Mouse (Mus musculus) erythroblast, embryonic 14.5 days (primary cell): ENCODE results near the gene Hoxb1. TPM values are rescaled to one million over a fixed set of nuclear protein-coding genes. Genes with fewer than 3 reads are reported as not detected.

ENCODE experiments used
- H3K27me3 ChIP-seq: 2 replicates; pipeline ENCODE4 v1.6.1; 2012; ENCODE audit warnings: inconsistent platforms; ENCODE audit not compliant: control insufficient read depth
- H3K36me3 ChIP-seq: 2 replicates; pipeline ENCODE4 v1.6.1; 2012; ENCODE audit warnings: mild to moderate bottlenecking, inconsistent platforms; ENCODE audit not compliant: control insufficient read depth
- H3K4me1 ChIP-seq: 2 replicates; pipeline ENCODE4 v1.6.1; 2012; ENCODE audit warnings: inconsistent platforms; ENCODE audit not compliant: control insufficient read depth
- H3K4me3 ChIP-seq: replicated peaks from 2 replicates; pipeline ENCODE3; 2012; ENCODE audit warnings: moderate library complexity, mild to moderate bottlenecking, inconsistent platforms
- H3K9me3 ChIP-seq: 2 replicates; pipeline ENCODE4 v1.6.1; 2012; ENCODE audit warnings: low read length, inconsistent platforms, mixed read lengths; ENCODE audit not compliant: control insufficient read depth
- GATA1 ChIP-seq: IDR thresholded peaks from 2 replicates; pipeline ENCODE4 v1.6.1; 2012; ENCODE audit warnings: low read length, inconsistent platforms, mixed read lengths
- TAL1 ChIP-seq: IDR thresholded peaks from 3 replicates; pipeline ENCODE4 v1.6.1; 2012; ENCODE audit warnings: low read length, inconsistent platforms, mixed read lengths
- polyA plus RNA-seq: library from polyadenylated mRNA; stranded (reverse); fragments of >175 nt; gene quantifications from 2 replicates; pipeline ENCODE4 v1.2.3, GENCODE M21; 2012

Hoxb1 gene
- polyA plus RNA-seq, 1 experiment: not detected

- H3K9me3 ChIP-seq: no peaks in the 10 kb centered on the region
- H3K36me3 ChIP-seq: no peaks in the 10 kb centered on the region
- peaks cover 96% of the 10 kb centered on the region for H3K27me3 ChIP-seq
- no peak for TF ChIP-seq TAL1
- TF ChIP-seq GATA1: no peak
- H3K4me1 ChIP-seq: no peaks in the 10 kb centered on the region
- H3K4me3 ChIP-seq: no peak overlapping the region
These were observed 42.8 kb upstream of the Hoxb1 start for GRCm38 (mm10) chr11:96322738-96323137.

GRCm38 (mm10) chr11:96323154-96323553 lies 42.4 kb upstream of the Hoxb1 start, which contains the start of gene Hoxb3:
Gene Hoxb3 (plus strand): TSS chr11:96323326.
- Histone ChIP-seq H3K4me1 (no peaks in the 10 kb centered on the region), H3K4me3 (no peak within 1 kb of the TSS), H3K36me3 (no peaks in the 10 kb centered on the region), H3K9me3 (no peaks in the 10 kb centered on the region), H3K27me3 (peaks cover 96% of the 10 kb centered on the region)
- TF ChIP-seq GATA1: no peak
- TF ChIP-seq TAL1: no peak

DNA sequence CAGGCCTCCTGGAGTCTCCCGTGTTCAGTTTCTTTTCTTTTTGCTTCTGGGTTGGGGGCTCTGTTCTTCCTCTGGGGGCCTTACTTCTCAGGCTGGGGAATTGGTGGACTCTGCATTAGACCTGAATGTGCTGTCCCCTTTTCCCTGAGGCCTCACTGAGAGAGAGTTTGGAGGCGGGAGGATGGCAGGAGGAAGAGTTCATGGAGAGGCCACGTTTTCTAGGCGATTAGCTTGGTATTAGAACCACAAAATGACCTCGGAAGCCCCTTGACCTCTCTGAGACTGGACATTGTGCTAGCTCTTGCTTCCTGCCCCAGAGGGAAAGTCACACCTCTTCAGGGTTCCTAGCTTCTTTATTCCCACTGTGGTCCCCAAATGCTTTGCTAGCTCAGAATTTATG lies 41.4 kb upstream of the Hoxb1 start:
- Histone ChIP-seq H3K4me3 (no peak overlapping the region), H3K27me3 (peaks cover 96% of the 10 kb centered on the region)
- TF ChIP-seq TAL1 (no peak), GATA1 (no peak)

DNA sequence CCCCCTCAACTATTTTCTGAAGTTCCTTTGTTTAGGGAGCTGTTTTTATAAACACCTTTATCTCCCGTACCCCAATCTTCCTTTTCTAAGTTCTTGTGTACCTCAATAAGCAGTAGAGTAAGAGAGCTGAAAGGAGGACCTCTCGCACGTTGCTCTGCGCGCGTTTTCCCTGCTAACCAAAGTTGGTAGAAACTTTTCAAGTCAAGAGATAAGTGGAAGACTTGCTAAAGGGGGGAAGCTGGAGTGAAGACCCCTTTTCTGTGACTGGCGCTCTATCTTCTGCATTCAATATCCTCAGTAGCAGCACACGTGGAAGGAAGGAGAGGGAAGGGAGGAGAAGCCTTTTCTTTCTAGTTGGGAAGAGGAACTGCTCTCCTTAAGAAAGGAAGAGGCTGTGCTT lies 40.6 kb upstream of the Hoxb1 start:
- H3K27me3 ChIP-seq: peaks cover 94% of the 10 kb centered on the region
- TF ChIP-seq TAL1 (no peak), GATA1 (no peak)
- no peaks in the 10 kb centered on the region for H3K36me3 ChIP-seq
- no peaks in the 10 kb centered on the region for H3K9me3 ChIP-seq
- H3K4me1 ChIP-seq: no peaks in the 10 kb centered on the region
- no peak overlapping the region for H3K4me3 ChIP-seq

More for the DNA sequence above, 41.4 kb upstream of the Hoxb1 start:
- Histone ChIP-seq H3K36me3 (no peaks in the 10 kb centered on the region), H3K9me3 (no peaks in the 10 kb centered on the region), H3K4me1 (no peaks in the 10 kb centered on the region)

- Histone ChIP-seq H3K4me3 (no peak overlapping the region), H3K27me3 (peaks cover 94% of the 10 kb centered on the region)
- no peak for TF ChIP-seq TAL1
These were observed 39.8 kb upstream of the Hoxb1 start for GRCm38 (mm10) chr11:96325747-96326212.

GRCm38 (mm10) chr11:96326705-96327104 lies 38.8 kb upstream of the Hoxb1 start:
- Histone ChIP-seq H3K4me3 (no peak overlapping the region), H3K4me1 (no peaks in the 10 kb centered on the region), H3K27me3 (peaks cover 95% of the 10 kb centered on the region), H3K36me3 (no peaks in the 10 kb centered on the region), H3K9me3 (no peaks in the 10 kb centered on the region)
- TF ChIP-seq GATA1: no peak
- no peak for TF ChIP-seq TAL1

More at GRCm38 (mm10) chr11:96325747-96326212, 39.8 kb upstream of the Hoxb1 start:
- Histone ChIP-seq H3K36me3 (no peaks in the 10 kb centered on the region), H3K4me1 (no peaks in the 10 kb centered on the region), H3K9me3 (no peaks in the 10 kb centered on the region)

GRCm38 (mm10) chr11:96327122-96327521 lies 38.4 kb upstream of the Hoxb1 start:
- Histone ChIP-seq H3K36me3 (no peaks in the 10 kb centered on the region), H3K27me3 (peaks cover 95% of the 10 kb centered on the region), H3K9me3 (no peaks in the 10 kb centered on the region), H3K4me3 (no peak overlapping the region), H3K4me1 (no peaks in the 10 kb centered on the region)
- TF ChIP-seq GATA1 (no peak), TAL1 (no peak)

DNA sequence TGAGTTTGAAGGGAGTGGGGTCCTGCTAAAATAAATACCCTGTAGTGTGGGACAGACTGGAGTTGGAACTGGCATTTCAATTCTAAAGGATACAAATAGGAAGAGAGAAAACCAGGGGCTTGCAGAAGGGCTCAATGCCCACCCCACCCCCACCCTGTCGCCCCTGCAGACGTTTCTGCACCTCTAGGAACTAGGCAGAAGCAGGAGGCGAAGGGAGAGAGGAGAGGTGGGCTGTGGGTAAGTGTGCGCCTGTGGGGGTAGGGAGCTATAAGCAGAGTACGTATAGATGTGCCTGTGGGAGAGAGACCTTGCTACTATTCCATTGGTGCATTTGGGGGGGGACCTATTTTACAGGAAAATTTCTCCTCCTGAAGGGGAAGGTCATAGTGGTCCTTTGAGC lies 37.8 kb upstream of the Hoxb1 start:
- H3K36me3 ChIP-seq: no peaks in the 10 kb centered on the region
- no peak for TF ChIP-seq TAL1
- TF ChIP-seq GATA1: no peak
- no peaks in the 10 kb centered on the region for H3K9me3 ChIP-seq
- H3K27me3 ChIP-seq: peaks cover 95% of the 10 kb centered on the region
- no peak overlapping the region for H3K4me3 ChIP-seq
- H3K4me1 ChIP-seq: no peaks in the 10 kb centered on the region

DNA sequence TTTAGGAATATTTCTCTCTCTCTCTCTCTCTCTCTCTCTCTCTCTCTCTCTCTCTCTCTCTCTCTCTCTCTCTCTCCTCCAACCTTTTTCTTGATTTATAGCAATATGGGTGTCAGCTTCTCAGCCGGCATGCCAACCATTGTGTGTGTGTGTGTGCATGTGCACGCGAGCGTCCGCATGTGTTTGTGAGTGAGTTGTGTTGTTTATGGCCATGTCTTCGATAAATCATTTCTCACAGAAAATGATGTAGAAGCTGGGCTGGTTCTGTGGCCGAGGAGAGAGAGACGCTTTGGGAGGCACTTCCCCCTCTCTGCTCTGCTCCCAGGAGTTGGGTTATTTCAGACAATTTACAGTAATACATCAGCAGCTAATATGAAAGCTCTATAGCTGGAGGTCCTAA lies 36.9 kb upstream of the Hoxb1 start:
- Histone ChIP-seq H3K36me3 (no peaks in the 10 kb centered on the region), H3K27me3 (peaks cover 96% of the 10 kb centered on the region)

GRCm38 (mm10) chr11:96332105-96332504 lies 33.4 kb upstream of the Hoxb1 start:
- H3K4me3 ChIP-seq: no peak overlapping the region
- H3K27me3 ChIP-seq: peaks cover 96% of the 10 kb centered on the region
- TF ChIP-seq TAL1 (no peak), GATA1 (no peak)
- no peaks in the 10 kb centered on the region for H3K36me3 ChIP-seq
- H3K9me3 ChIP-seq: no peaks in the 10 kb centered on the region
- H3K4me1 ChIP-seq: no peaks in the 10 kb centered on the region

More for the DNA sequence above, 36.9 kb upstream of the Hoxb1 start:
- Histone ChIP-seq H3K4me3 (no peak overlapping the region), H3K9me3 (no peaks in the 10 kb centered on the region), H3K4me1 (no peaks in the 10 kb centered on the region)
- no peak for TF ChIP-seq GATA1
- no peak for TF ChIP-seq TAL1
